ENCODE assay signal across 20 mouse cellular contexts in the genomic region with DNA sequence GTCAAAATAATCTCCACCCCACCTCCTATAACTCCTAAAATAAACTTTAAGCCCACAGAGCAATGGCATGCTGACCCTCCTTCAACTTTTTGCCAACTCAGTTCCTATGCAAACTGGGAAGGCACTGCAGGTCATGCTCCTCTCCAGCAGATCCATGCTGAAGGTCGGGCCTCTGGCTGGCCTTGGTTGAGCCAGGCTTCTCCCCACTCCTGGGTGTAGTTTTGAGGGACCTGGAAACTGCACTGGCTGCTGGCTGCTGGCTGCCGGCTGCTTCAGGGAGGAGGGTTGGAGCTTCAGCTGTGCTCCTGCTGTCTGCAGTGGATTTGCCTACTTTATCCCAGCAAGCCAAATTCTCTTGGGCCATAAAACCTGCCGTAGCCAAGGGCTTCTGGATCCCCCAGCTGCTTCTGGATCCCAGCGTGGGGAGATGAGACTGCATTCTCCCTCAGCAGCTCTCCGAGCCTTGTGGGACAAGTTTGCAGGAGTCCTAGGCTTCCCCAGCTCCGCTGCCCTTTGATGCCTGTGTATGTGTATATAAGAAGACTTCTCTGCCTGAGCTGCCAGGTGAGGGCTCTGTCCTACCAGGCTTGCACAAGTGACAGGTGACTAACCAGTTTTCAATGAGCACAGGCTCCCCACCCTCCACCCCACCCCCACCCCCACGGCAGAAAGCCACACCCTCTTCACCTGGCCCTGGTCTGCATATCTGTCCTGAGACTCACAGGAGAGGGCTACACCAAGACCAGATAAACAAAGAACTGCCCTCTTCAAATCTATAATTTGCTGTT. TPM values are rescaled to one million over a fixed set of nuclear protein-coding genes. Genes with fewer than 3 reads are reported as not detected.
DNase-seq lines count a peak whose midpoint lies in the region; ATAC-seq lines count a peak whose summit lies in the region.
"Had no signal": no experiment of that assay in that cellular context is flagged by ENCODE, and none has a peak within 500 bp of the region (broad histone marks: within the 10 kb centered on the region; RNA-seq: fewer than 3 reads in every experiment).

No protein-coding gene starts in this region.

- no peak overlapping the region for H3K4me2 ChIP-seq in lung, embryonic 16.5 days (ENCODE audit: low read depth, low read length)
- H3K4me2 ChIP-seq in embryonic facial prominence, embryonic 14.5 days (ENCODE audit: low read depth, low read length): no peak overlapping the region
- H3K4me2 ChIP-seq in stomach, embryonic 16.5 days (ENCODE audit: low read depth, low read length): no peak overlapping the region
- H3K4me2 ChIP-seq: limb, embryonic 15.5 days had no signal

- H3K4me1 ChIP-seq in lung, embryonic 16.5 days (replicated peaks; ENCODE audit: control insufficient read depth, insufficient read depth, low read length): no peaks in the 10 kb centered on the region
- H3K4me1 ChIP-seq in embryonic facial prominence, embryonic 14.5 days (ENCODE audit: control insufficient read depth, insufficient read depth, low read length): no peaks in the 10 kb centered on the region; the same call in 1 of the 2 replicates
- H3K4me1 ChIP-seq in stomach, embryonic 16.5 days (ENCODE audit: control insufficient read depth, insufficient read depth, low read length): peaks cover 11% of the 10 kb centered on the region; the same call in 1 of the 2 replicates

- no peaks in the 10 kb centered on the region for H3K36me3 ChIP-seq in lung, embryonic 16.5 days (ENCODE audit: control insufficient read depth, insufficient read depth, low read length)
- no peaks in the 10 kb centered on the region for H3K36me3 ChIP-seq in embryonic facial prominence, embryonic 14.5 days (ENCODE audit: control insufficient read depth, insufficient read depth, low read length)
- H3K36me3 ChIP-seq in stomach, embryonic 16.5 days (ENCODE audit: control insufficient read depth, insufficient read depth, low read length): no peaks in the 10 kb centered on the region
- H3K36me3 ChIP-seq: heart, embryonic 10.5 days; limb, embryonic 15.5 days had no signal

- peak; percentile 46 to 76 for DNase-seq in adrenal gland, adult (ENCODE audit: inconsistent age in 2 of 2, low spot score in 1 of 2)
- DNase-seq in adrenal gland, postnatal 4 days (ENCODE audit: low spot score in 2 of 2): no peak
- no peak for DNase-seq in lung, postnatal 14 days
- DNase-seq in embryonic facial prominence, embryonic 14.5 days (ENCODE audit: low spot score): peak; percentile 44
- no peak for DNase-seq in urinary bladder, postnatal 14 days (ENCODE audit: low spot score)
- no peak for DNase-seq in right cerebral cortex, adult 18-20 months
- DNase-seq: cerebellum, adult 2 months; gastrocnemius, postnatal 36 days; lung, adult 2 months; thymus, adult 2 months had no signal

- WGBS in lung, embryonic 16.5 days: 35% methylated on average over 7 of the region's 7 CpGs
- WGBS in embryonic facial prominence, embryonic 14.5 days: 40% methylated on average over 7 of the region's 7 CpGs
- WGBS in stomach, embryonic 16.5 days: 29% methylated on average over 7 of the region's 7 CpGs

- ATAC-seq in lung, embryonic 16.5 days (ENCODE audit: low read depth): peak; percentile 24; the same call in 1 of the 2 replicates
- ATAC-seq in embryonic facial prominence, embryonic 14.5 days (ENCODE audit: low read depth): no peak
- peak; percentile 65; the same call in 1 of the 2 replicates for ATAC-seq in stomach, embryonic 16.5 days (ENCODE audit: insufficient read depth, low FRiP score)
- ATAC-seq: hindbrain, embryonic 16.5 days had no signal

- no peaks in the 10 kb centered on the region for H3K9me3 ChIP-seq in lung, embryonic 16.5 days (ENCODE audit: control insufficient read depth, low read length)
- H3K9me3 ChIP-seq in embryonic facial prominence, embryonic 14.5 days (ENCODE audit: control insufficient read depth, low read length): no peaks in the 10 kb centered on the region
- no peaks in the 10 kb centered on the region for H3K9me3 ChIP-seq in stomach, embryonic 16.5 days (replicated peaks; ENCODE audit: control insufficient read depth, low read length)
- H3K9me3 ChIP-seq: heart, embryonic 10.5 days; limb, embryonic 15.5 days had no signal

- no peaks in the 10 kb centered on the region for H3K27me3 ChIP-seq in lung, embryonic 16.5 days (ENCODE audit: control insufficient read depth, insufficient read depth, low read depth, low read length)
- H3K27me3 ChIP-seq in embryonic facial prominence, embryonic 14.5 days (replicated peaks; ENCODE audit: control insufficient read depth, insufficient read depth, low read length): no peaks in the 10 kb centered on the region
- no peaks in the 10 kb centered on the region for H3K27me3 ChIP-seq in stomach, embryonic 16.5 days (ENCODE audit: control insufficient read depth, insufficient read depth, low read length)
- H3K27me3 ChIP-seq: limb, embryonic 15.5 days had no signal

- H3K4me3 ChIP-seq in lung, embryonic 16.5 days (ENCODE audit: low read length): no peak overlapping the region
- H3K4me3 ChIP-seq in embryonic facial prominence, embryonic 14.5 days (ENCODE audit: low read depth, low read length): no peak overlapping the region
- no peak overlapping the region for H3K4me3 ChIP-seq in stomach, embryonic 16.5 days (replicated peaks; ENCODE audit: low read length)
- H3K4me3 ChIP-seq: erythroblast, embryonic 14.5 days; heart, embryonic 10.5 days; limb, embryonic 15.5 days had no signal

- H3K9ac ChIP-seq in lung, embryonic 16.5 days (ENCODE audit: low read length): no peak overlapping the region
- no peak overlapping the region for H3K9ac ChIP-seq in embryonic facial prominence, embryonic 14.5 days (ENCODE audit: low read depth, low read length)
- no peak overlapping the region for H3K9ac ChIP-seq in stomach, embryonic 16.5 days (ENCODE audit: low read length)
- H3K9ac ChIP-seq: limb, embryonic 15.5 days had no signal

- H3K27ac ChIP-seq in lung, embryonic 16.5 days (ENCODE audit: low read length): no peak overlapping the region
- H3K27ac ChIP-seq in embryonic facial prominence, embryonic 14.5 days (replicated peaks; ENCODE audit: low read depth, low read length): no peak overlapping the region
- no peak overlapping the region for H3K27ac ChIP-seq in stomach, embryonic 16.5 days (ENCODE audit: low read length)
- H3K27ac ChIP-seq: heart, embryonic 10.5 days; kidney, postnatal 0 days; limb, embryonic 15.5 days had no signal

RNA-seq across cellular contexts. Expression of a gene that starts 45.8 kb away (rescaled TPM):
- total RNA-seq in adrenal gland, postnatal 4 days (2021): 1 to 10 TPM in 1 of 2 experiments, under 1 TPM in 1; 0.31 to 4.5 TPM
- not detected in 2 replicates for polyA plus RNA-seq in lung, embryonic 16.5 days (2015; fragmentation: Nextera tagmentation; extraction: Ambion mirVana)
- polyA plus RNA-seq in embryonic facial prominence, embryonic 14.5 days (2014; fragmentation: Nextera tagmentation; extraction: Ambion mirVana): 0.11 TPM in 1 of 2 replicates, not detected in the other
- polyA plus RNA-seq in stomach, embryonic 16.5 days (2015; fragmentation: Nextera tagmentation; extraction: Ambion mirVana): not detected in 2 replicates
- total RNA-seq: gastrocnemius, postnatal 36 days; heart, postnatal 14 days; megakaryocyte, adult 5-6 weeks had no signal
- polyA plus RNA-seq: erythroblast, embryonic 14.5 days; hindbrain, embryonic 16.5 days; lung, adult 2 months; neural tube, embryonic 14.5 days had no signal

Comparison
In these comparisons a context has a peak if more than half of its experiments do, and no peak if none do; other contexts are left out.
1. DNase-seq: peak in adrenal gland, adult (2 of 2) and embryonic facial prominence, embryonic 14.5 days (single experiment); none in adrenal gland, postnatal 4 days (0 of 2), lung, postnatal 14 days (single experiment), urinary bladder, postnatal 14 days (single experiment) and right cerebral cortex, adult 18-20 months (single experiment).